Mouse (Mus musculus): ENCODE results near the gene Adprhl2.

GRCm38 (mm10) chr4:126303877-126304276, 17.6 kb downstream of the Adprhl2 start:
- no peak for TF ChIP-seq POLR2A (IDR thresholded peaks at IDR 0.05; ENCODE audit: low read depth, low read length)
- TF ChIP-seq CTCF (IDR thresholded peaks at IDR 0.05; ENCODE audit: extremely low read depth, insufficient read depth, insufficient read length, insufficient replicate concordance): no peak
